ENCODE assay signal across 21 mouse cellular contexts in the genomic region with DNA sequence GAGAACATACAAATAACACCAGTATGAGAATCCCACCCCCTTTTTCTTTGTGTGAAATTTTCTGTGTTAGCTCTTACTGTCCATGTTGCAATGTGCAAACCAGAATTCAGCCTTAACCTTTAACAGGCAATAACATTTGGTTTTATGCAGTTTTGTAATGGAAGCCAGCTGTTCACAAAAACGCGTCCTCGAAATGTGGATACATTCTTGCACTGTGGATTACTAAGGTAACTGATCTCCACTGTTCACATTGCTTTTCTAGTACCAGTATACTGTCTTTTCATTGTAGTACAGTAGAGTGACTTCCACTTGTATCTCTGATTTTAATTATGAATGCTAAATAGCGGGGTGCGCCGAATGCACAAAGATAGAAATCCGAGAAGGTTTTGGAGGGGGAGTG.
A peak's percentile ranks its signal among the peaks of the same experiment; 100 is the strongest.
DNase-seq lines count a peak whose midpoint lies in the region; ATAC-seq lines count a peak whose summit lies in the region.
"Had no signal": no experiment of that assay in that cellular context is flagged by ENCODE, and none has a peak within 500 bp of the region (broad histone marks: within the 10 kb centered on the region; RNA-seq: fewer than 3 reads in every experiment).

No protein-coding gene starts in this region.

- no peak for ATAC-seq in embryonic facial prominence, embryonic 13.5 days (ENCODE audit: insufficient number of reproducible peaks, insufficient read depth, low FRiP score, low TSS enrichment, low read depth)
- peak; percentile 80 for ATAC-seq in limb, embryonic 13.5 days (ENCODE audit: low FRiP score, low read depth)
- no peak for ATAC-seq in activated CD4-positive, CD25-positive, alpha-beta regulatory T cell, adult 4 months
- ATAC-seq: forebrain, embryonic 13.5 days; forebrain, postnatal 0 days; hindbrain, embryonic 16.5 days; inflammation-experienced regulatory T-cells, adult 6 months had no signal

- DNase-seq in embryo, embryonic 11 days: peak; percentile 24
- DNase-seq in embryo, embryonic 10 days (ENCODE audit: low spot score): no peak
- peak; percentile 21 for DNase-seq in embryonic facial prominence, embryonic 10.5 days (ENCODE audit: low spot score)
- DNase-seq in layer of hippocampus, adult 9-11 months: no peak
- DNase-seq in spleen, adult 12 weeks (ENCODE audit: low spot score): no peak
- DNase-seq: adrenal gland, postnatal 14 days; cerebellum, adult 11-12 months; cerebellum, adult 9-11 months; cerebellum, postnatal 36 days; forebrain, postnatal 0 days; gastrocnemius, postnatal 36 days; heart, adult 11 months; heart, postnatal 4 days had no signal

- H3K9ac ChIP-seq in embryonic facial prominence, embryonic 13.5 days: no peak overlapping the region
- H3K9ac ChIP-seq in limb, embryonic 13.5 days: no peak overlapping the region
- H3K9ac ChIP-seq: forebrain, embryonic 13.5 days; forebrain, postnatal 0 days; heart, embryonic 13.5 days; hindbrain, embryonic 12.5 days had no signal

- H3K4me2 ChIP-seq in embryonic facial prominence, embryonic 13.5 days: peak overlapping the region; percentile 37; the same call in 1 of the 2 replicates
- peak overlapping the region; percentile 12 for H3K4me2 ChIP-seq in limb, embryonic 13.5 days (replicated peaks)
- H3K4me2 ChIP-seq: forebrain, embryonic 13.5 days; heart, embryonic 13.5 days; hindbrain, embryonic 12.5 days had no signal

- H3K4me1 ChIP-seq in embryonic facial prominence, embryonic 10.5 days: peaks cover 11% of the 10 kb centered on the region; the same call in 1 of the 2 replicates
- H3K4me1 ChIP-seq in embryonic facial prominence, embryonic 13.5 days: peaks cover 10% of the 10 kb centered on the region
- H3K4me1 ChIP-seq in limb, embryonic 13.5 days: peaks cover 17% of the 10 kb centered on the region
- H3K4me1 ChIP-seq: forebrain, embryonic 13.5 days; heart, embryonic 13.5 days; hindbrain, embryonic 12.5 days had no signal

- no peaks in the 10 kb centered on the region for H3K27me3 ChIP-seq in embryonic facial prominence, embryonic 10.5 days (replicated peaks; ENCODE audit: low read depth, poor library complexity, severe bottlenecking)
- no peaks in the 10 kb centered on the region for H3K27me3 ChIP-seq in embryonic facial prominence, embryonic 13.5 days
- H3K27me3 ChIP-seq in limb, embryonic 13.5 days: no peaks in the 10 kb centered on the region
- H3K27me3 ChIP-seq: heart, embryonic 13.5 days had no signal

- H3K9me3 ChIP-seq in embryonic facial prominence, embryonic 10.5 days: no peaks in the 10 kb centered on the region
- no peaks in the 10 kb centered on the region for H3K9me3 ChIP-seq in embryonic facial prominence, embryonic 13.5 days
- H3K9me3 ChIP-seq in limb, embryonic 13.5 days: no peaks in the 10 kb centered on the region
- H3K9me3 ChIP-seq: forebrain, embryonic 13.5 days; heart, embryonic 13.5 days; hindbrain, embryonic 12.5 days had no signal

- H3K4me3 ChIP-seq in embryonic facial prominence, embryonic 10.5 days: no peak overlapping the region
- no peak overlapping the region for H3K4me3 ChIP-seq in embryonic facial prominence, embryonic 13.5 days
- H3K4me3 ChIP-seq in limb, embryonic 13.5 days: no peak overlapping the region
- H3K4me3 ChIP-seq: forebrain, embryonic 13.5 days; heart, embryonic 13.5 days; hindbrain, embryonic 12.5 days had no signal

- H3K27ac ChIP-seq in embryonic facial prominence, embryonic 10.5 days (replicated peaks): no peak overlapping the region
- 0 out of 2 replicates have a peak overlapping the region, but pooled peaks have one; percentile 11 for H3K27ac ChIP-seq in embryonic facial prominence, embryonic 13.5 days
- H3K27ac ChIP-seq in limb, embryonic 13.5 days: no peak overlapping the region
- H3K27ac ChIP-seq: forebrain, embryonic 13.5 days; heart, embryonic 13.5 days; hindbrain, embryonic 12.5 days had no signal

- 52% methylated on average over 7 of the region's 7 CpGs for WGBS in embryonic facial prominence, embryonic 10.5 days
- 14% methylated on average over 7 of the region's 7 CpGs for WGBS in embryonic facial prominence, embryonic 13.5 days
- 27% methylated on average over 7 of the region's 7 CpGs for WGBS in limb, embryonic 13.5 days

- no peaks in the 10 kb centered on the region for H3K36me3 ChIP-seq in embryonic facial prominence, embryonic 10.5 days (replicated peaks)
- no peaks in the 10 kb centered on the region for H3K36me3 ChIP-seq in embryonic facial prominence, embryonic 13.5 days
- no peaks in the 10 kb centered on the region for H3K36me3 ChIP-seq in limb, embryonic 13.5 days
- H3K36me3 ChIP-seq: heart, embryonic 13.5 days; hindbrain, embryonic 12.5 days had no signal

Comparison
In these comparisons a context has a peak if more than half of its experiments do, and no peak if none do; other contexts are left out.
1. DNase-seq: peak in embryo, embryonic 11 days (single experiment) and embryonic facial prominence, embryonic 10.5 days (single experiment); none in embryo, embryonic 10 days (single experiment), layer of hippocampus, adult 9-11 months (single experiment) and spleen, adult 12 weeks (single experiment).